Mouse (Mus musculus) ES-E14 (cell line): ENCODE data around the gene Wdr95.

Experiments used
- CHD2 ChIP-seq: IDR thresholded peaks from 2 replicates; pipeline ENCODE4 v1.6.1; 2014; ENCODE audit warnings: mild to moderate bottlenecking, low read depth, low read length, inconsistent platforms
- HCFC1 ChIP-seq: IDR thresholded peaks from 2 replicates; pipeline ENCODE4 v1.6.1; 2012; ENCODE audit warnings: low read length, inconsistent platforms, borderline replicate concordance; ENCODE audit not compliant: insufficient read depth
- ZC3H11A ChIP-seq: IDR thresholded peaks from 2 replicates; pipeline ENCODE4 v1.6.1; 2012; ENCODE audit warnings: low read depth, mild to moderate bottlenecking, inconsistent platforms, low read length, borderline replicate concordance
- ZNF384 ChIP-seq: IDR thresholded peaks from 2 replicates; pipeline ENCODE4 v1.6.1; 2012; ENCODE audit warnings: low read depth, low read length, inconsistent platforms

DNA sequence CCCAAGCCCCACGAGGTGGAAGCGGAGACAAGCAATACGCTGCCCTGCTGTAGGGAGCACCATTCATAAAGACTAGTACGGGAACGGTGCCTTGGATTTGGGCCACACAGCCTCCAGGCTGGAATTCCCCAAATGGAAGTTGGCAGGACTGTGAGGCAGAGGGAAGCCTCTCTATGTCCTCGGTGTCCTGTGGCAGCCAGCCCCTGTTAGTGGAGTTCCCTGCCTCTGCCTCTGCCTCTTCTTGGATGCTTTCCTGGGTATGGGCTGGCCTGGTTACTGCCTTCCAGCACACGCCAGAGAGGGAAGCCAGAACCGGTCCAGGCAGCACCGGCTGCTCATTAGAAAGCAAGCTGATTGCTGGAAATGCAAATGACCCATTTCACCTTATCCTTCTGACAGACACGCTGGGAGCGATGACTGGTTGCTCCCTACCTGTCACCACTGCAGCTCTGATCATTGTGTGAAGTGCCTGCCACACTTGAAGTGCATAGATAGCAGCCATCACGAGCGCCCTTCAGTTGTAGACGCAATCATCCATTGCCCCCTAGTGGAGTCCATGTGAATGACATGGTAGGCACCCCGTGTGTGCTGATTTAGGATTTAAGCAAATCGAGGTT is 4.1 kb upstream of the Wdr95 start:
- TF ChIP-seq ZC3H11A, result peak; percentile 33; the same call in 1 of the 2 replicates
- no peak for TF ChIP-seq HCFC1
- TF ChIP-seq CHD2, result no peak
- TF ChIP-seq ZNF384, result no peak
